Mouse (Mus musculus) forebrain, embryonic 12.5 days (tissue): ENCODE measurements around the gene Zc3h6. TPM values are rescaled to one million over a fixed set of nuclear protein-coding genes. Genes with fewer than 3 reads are reported as not detected.
"Not testable (repeated sequence)": the region's sequence is repeated elsewhere in the genome, so short reads cannot be mapped to it uniquely, and the experiment has no call there.

Experiments
- ATAC-seq: fragments of 200-750 bp; cut with Nextera tagmentation; 2 replicates; pipeline ENCODE4 v1.8.0; 2017; ENCODE audit warnings: moderate TSS enrichment; ENCODE audit not compliant: low FRiP score
- H3K27ac ChIP-seq: fragments of 300-500 bp; sonication (generic); 2 replicates; pipeline ENCODE4 v1.5.1; 2016; ENCODE audit warnings: mild to moderate bottlenecking
- H3K27me3 ChIP-seq: fragments of 300-500 bp; sonication (generic); 2 replicates; pipeline ENCODE4 v1.6.1; 2016; ENCODE audit warnings: mild to moderate bottlenecking
- H3K36me3 ChIP-seq: fragments of 300-500 bp; sonication (generic); replicated peaks from 2 replicates; pipeline ENCODE4 v1.6.1; 2016; ENCODE audit warnings: mild to moderate bottlenecking
- H3K4me1 ChIP-seq: fragments of 300-500 bp; sonication (generic); 2 replicates; pipeline ENCODE4 v1.6.1; 2016
- H3K4me2 ChIP-seq: fragments of 300-500 bp; sonication (generic); 2 replicates; pipeline ENCODE4 v1.6.1; 2016; ENCODE audit warnings: mild to moderate bottlenecking, moderate library complexity
- H3K4me3 ChIP-seq: fragments of 300-500 bp; sonication (generic); replicated peaks from 2 replicates; pipeline ENCODE4 v1.5.1; 2016; ENCODE audit warnings: mild to moderate bottlenecking
- H3K9ac ChIP-seq: fragments of 300-500 bp; sonication (generic); 2 replicates; pipeline ENCODE4 v1.6.1; 2016; ENCODE audit warnings: mild to moderate bottlenecking
- H3K9me3 ChIP-seq: fragments of 300-500 bp; sonication (generic); 2 replicates; pipeline ENCODE4 v1.6.1; 2016
- WGBS: fragments of 180-500 bp; shearing (Covaris S2); methylation state at CpG from one replicate; pipeline ENCODE4 v1.1.7; 2016; 5-methylcytosine and 5-hydroxymethylcytosine counted together
- polyA plus RNA-seq: library from polyadenylated mRNA; unstranded; fragments of >200 nt; fragmentation: Nextera tagmentation; extraction: Ambion mirVana; gene quantifications from 2 replicates; pipeline ENCODE4 v1.2.1, GENCODE M21; 2016

Zc3h6 gene
- polyA plus RNA-seq, 1 experiment from 2014 or later, result 4.5 TPM

DNA sequence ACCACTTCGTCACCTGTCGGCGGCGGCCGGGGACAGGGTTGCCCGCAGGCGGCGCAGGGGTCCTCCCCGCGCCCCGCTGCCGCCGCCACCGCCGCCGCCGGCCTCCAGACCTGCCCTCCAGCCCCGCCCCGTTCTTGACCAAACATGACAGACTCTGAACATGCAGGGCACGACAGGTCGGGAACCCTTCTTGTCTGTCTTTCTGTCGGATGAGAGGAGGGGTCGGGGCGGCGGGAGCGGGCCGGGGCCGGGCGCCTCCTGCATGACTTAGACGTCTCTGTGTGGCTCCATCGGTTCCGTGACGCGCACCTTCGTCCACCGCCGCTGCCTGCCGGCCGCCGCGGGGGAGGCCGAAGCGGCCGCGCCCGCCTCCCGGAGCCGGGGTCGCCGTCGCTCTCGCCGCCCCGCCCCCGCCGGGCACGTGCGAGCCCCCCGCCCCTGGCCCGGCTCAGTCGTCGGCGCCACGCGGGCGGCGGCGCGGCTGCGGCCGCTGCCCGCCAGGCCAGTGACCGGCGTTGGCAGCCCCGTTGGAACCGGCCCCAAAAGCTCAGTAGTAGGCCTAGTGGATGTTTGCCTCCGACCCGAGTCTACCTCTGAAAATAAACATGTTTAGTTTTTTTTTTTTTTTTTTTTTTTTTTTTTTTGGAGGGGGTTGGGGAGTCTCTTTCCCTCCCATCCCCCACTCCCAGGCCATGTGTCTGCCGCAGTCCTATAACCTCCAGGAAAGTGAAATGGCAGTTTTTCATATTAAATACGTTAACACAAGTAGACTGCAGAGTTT is 649 bp downstream of the Zc3h6 start, which contains the start of gene Gm10762:
TSS of gene Gm10762 (minus strand) at position 65 of the 781 bp plus-strand sequence.
- Histone ChIP-seq H3K36me3 (no peaks in the 10 kb centered on the region), H3K4me3 (peak within 1 kb of the TSS; percentile 85), H3K9ac (peak within 1 kb of the TSS; percentile 99), H3K4me2 (peak within 1 kb of the TSS; percentile 57), H3K9me3 (no peaks in the 10 kb centered on the region), H3K27me3 (no peaks in the 10 kb centered on the region), H3K4me1 (peaks cover 13% of the 10 kb centered on the region), H3K27ac (peak within 1 kb of the TSS; percentile 100)
- peak; percentile 82 for ATAC-seq
- WGBS, result under 1% methylated on average over 66 of the region's 80 CpGs

DNA sequence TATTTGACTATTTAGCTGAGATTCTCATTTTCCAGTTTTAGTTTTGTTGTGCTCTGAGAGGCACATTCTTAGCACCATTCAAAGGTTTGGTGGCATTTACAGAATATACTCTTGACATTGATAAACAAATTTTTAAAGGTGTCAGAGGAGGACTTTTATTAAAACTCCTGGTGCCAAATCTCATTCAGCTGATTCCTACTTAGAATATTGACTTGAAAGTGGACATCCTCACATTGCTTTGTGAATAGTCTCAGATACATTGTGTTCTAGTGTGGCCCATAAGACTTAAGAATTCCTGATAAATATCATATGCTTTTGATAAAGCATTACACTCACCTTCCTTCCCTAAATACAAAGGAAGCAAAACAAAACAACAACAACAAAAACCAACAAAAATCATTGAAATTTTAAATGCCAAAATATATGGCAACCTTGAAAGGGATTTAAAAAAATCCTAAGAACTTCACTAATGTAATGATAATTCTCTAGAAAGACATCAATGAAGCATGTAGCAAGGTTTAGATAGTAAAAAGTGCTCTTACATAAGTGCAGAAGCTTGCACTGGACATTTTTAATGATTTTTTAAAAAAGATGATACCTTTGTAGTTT is 1.4 kb downstream of the Zc3h6 start:
- Histone ChIP-seq H3K4me1 (peaks cover 13% of the 10 kb centered on the region), H3K27ac (peak overlapping the region; percentile 100), H3K9me3 (no peaks in the 10 kb centered on the region), H3K27me3 (no peaks in the 10 kb centered on the region), H3K9ac (no peak overlapping the region; the same call in 1 of the 2 replicates), H3K36me3 (no peaks in the 10 kb centered on the region), H3K4me3 (peak overlapping the region; percentile 85), H3K4me2 (peak overlapping the region; percentile 57)
- ATAC-seq, result no peak

- no peak overlapping the region for H3K4me2 ChIP-seq
- H3K27ac ChIP-seq, result no peak overlapping the region
- H3K36me3 ChIP-seq, result no peaks in the 10 kb centered on the region
- H3K27me3 ChIP-seq, result no peaks in the 10 kb centered on the region
- H3K9me3 ChIP-seq, result no peaks in the 10 kb centered on the region
- ATAC-seq, result no peak
- H3K4me1 ChIP-seq, result 0 out of 2 replicates have a peak, but pooled peaks cover 2% of the 10 kb centered on the region
- no peak overlapping the region for H3K9ac ChIP-seq
- H3K4me3 ChIP-seq, result no peak overlapping the region
Measured at GRCm38 (mm10) chr2:128972301-128972700, 5.1 kb downstream of the Zc3h6 start.

DNA sequence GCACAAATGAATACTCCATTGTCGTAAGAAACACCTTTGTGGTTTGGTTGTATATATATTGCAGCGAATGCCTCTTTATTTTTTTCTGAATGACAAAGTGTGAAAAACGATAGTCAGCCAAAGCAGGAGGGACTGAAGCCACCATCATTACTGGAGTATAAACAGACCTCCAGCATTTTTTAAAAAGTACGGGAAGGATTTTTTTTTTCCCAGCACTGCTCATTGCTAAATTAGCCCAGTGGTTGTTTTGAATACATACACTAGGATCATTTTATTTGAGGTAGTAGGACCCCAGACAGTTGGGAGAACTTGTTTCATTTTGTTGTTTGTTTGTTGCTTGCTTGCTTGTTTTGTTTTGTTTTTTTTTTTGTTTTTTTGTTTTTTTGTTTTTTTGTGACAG is 8.4 kb downstream of the Zc3h6 start:
- Histone ChIP-seq H3K4me1 (no peaks in the 10 kb centered on the region), H3K27ac (no peak overlapping the region)
- ATAC-seq, result no peak

DNA sequence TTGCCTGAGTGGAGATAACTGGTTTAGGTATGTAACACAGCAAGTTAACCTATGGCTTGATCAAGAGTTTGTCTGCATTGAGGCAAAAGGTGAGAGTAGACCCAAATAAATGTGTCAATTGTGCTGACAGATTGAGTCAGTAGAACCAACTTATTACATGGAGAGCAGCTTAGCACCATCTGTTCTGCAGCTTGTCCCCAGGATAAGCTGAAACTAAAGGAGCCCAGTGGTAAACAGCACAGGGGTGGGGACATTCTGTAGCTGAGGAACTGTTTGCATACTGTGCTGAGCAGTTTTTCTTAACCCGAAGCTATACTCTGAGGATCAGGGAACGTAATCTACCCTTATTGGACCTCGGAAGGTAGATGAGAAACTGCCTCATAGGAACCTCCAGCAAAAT is 17.5 kb downstream of the Zc3h6 start:
- no peak overlapping the region for H3K27ac ChIP-seq
- H3K9ac ChIP-seq, result no peak overlapping the region
- H3K4me1 ChIP-seq, result peaks cover 3% of the 10 kb centered on the region
- no peak overlapping the region for H3K4me3 ChIP-seq
- no peak for ATAC-seq
- H3K36me3 ChIP-seq, result no peaks in the 10 kb centered on the region
- no peaks in the 10 kb centered on the region for H3K27me3 ChIP-seq
- no peak overlapping the region for H3K4me2 ChIP-seq
- H3K9me3 ChIP-seq, result no peaks in the 10 kb centered on the region
- WGBS, result 89% methylated on average over 3 of the region's 3 CpGs

More for the DNA sequence above, 8.4 kb downstream of the Zc3h6 start:
- Histone ChIP-seq H3K36me3 (no peaks in the 10 kb centered on the region), H3K27me3 (no peaks in the 10 kb centered on the region), H3K4me3 (no peak overlapping the region), H3K9me3 (no peaks in the 10 kb centered on the region), H3K4me2 (no peak overlapping the region), H3K9ac (no peak overlapping the region)
- 80% methylated on average over 4 of the region's 4 CpGs for WGBS

- H3K36me3 ChIP-seq, result no peaks in the 10 kb centered on the region
- H3K27ac ChIP-seq, result no peak overlapping the region
- ATAC-seq, result no peak
- no peak overlapping the region for H3K4me3 ChIP-seq
- H3K4me1 ChIP-seq, result no peaks in the 10 kb centered on the region
- no peak overlapping the region for H3K9ac ChIP-seq
- no peaks in the 10 kb centered on the region for H3K9me3 ChIP-seq
- no peak overlapping the region for H3K4me2 ChIP-seq
- H3K27me3 ChIP-seq, result no peaks in the 10 kb centered on the region
Measured at GRCm38 (mm10) chr2:129004872-129005271, 37.7 kb downstream of the Zc3h6 start.

DNA sequence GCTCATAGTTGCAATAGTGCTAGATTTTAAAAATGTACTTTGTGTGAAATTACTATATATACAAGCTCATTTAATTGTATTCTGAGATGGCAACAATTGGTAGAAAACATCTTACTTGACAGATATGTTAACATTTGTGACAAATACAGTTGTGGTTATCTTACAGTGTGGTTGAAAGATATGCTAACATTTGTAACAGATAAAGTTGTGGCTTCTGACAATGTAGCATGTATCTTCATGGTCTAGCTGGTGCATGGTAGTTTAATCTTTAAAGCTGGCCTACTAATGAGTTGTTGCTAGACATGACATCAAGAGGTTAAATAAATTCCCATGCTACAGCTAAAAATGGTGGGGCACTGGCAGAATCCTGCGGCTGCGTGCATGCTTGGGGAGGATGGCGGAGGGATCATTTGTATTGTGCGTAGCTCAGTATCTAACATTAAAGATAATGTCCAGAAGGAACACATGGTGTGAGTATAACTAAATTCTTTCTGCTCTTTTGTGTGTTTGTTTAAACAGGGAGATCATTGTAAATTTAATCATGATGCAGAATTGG is 39.1 kb downstream of the Zc3h6 start:
- 75% methylated on average over 4 of the region's 4 CpGs for WGBS
- Histone ChIP-seq H3K27me3 (no peaks in the 10 kb centered on the region), H3K4me1 (no peaks in the 10 kb centered on the region), H3K36me3 (no peaks in the 10 kb centered on the region), H3K4me3 (no peak overlapping the region), H3K9ac (no peak overlapping the region), H3K27ac (no peak overlapping the region), H3K9me3 (no peaks in the 10 kb centered on the region), H3K4me2 (no peak overlapping the region)
- ATAC-seq, result no peak

- H3K9me3 ChIP-seq, H3K4me2 ChIP-seq, H3K27me3 ChIP-seq, ATAC-seq, H3K27ac ChIP-seq, H3K4me3 ChIP-seq, H3K36me3 ChIP-seq, H3K9ac ChIP-seq, H3K4me1 ChIP-seq: not testable (repeated sequence)
- WGBS, result 73% methylated on average over 2 of the region's 2 CpGs
Measured at GRCm38 (mm10) chr2:129008867-129009266, 41.7 kb downstream of the Zc3h6 start.

DNA sequence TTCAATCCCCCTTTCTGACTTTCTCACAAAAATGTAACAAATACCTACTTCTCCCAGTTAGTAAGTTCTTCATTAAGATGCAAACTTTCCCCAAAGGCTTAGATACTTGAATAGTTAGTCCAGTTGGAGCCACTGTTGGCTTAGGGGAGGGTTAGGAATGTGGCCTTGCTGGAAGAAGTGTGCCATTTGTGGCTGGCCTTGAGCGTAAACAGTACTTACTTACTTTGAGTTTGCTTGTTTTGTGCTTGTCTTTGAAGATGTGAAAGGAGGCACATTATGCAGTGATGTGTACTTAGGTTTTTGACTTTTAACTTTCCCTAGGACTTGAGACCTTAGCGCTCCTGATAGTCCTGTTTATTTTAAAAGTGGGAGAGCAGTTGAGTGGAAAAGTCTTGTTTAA is 52.9 kb downstream of the Zc3h6 start:
- ATAC-seq, result no peak
- Histone ChIP-seq H3K9me3 (no peaks in the 10 kb centered on the region), H3K9ac (no peak overlapping the region), H3K4me3 (no peak overlapping the region), H3K27me3 (no peaks in the 10 kb centered on the region), H3K4me2 (no peak overlapping the region), H3K36me3 (peaks cover 7% of the 10 kb centered on the region; the same call in 1 of the 2 replicates), H3K4me1 (no peaks in the 10 kb centered on the region), H3K27ac (no peak overlapping the region)
- WGBS, result 92% methylated on average over 2 of the region's 2 CpGs

DNA sequence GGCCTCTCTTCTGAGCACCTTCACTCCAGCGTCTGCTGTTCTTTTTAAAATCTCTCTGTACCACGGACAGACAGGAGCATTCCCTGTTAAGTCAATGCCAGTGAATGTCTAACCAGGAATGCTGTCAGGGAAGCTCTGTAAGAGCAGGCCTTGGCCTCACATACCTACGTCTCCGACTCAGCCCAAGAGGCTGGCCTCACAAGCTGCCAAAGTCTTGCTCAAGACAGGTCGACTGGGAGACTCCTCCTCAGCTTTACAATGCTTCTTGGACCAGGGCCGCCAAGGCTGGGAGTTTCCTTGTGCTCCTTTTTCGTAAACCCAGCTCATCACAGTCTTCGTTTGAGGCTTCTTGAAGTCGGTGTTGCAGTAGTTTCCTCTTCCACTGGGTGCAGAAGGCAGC is 57.6 kb downstream of the Zc3h6 start:
- no peaks in the 10 kb centered on the region for H3K9me3 ChIP-seq
- no peak for ATAC-seq
- H3K4me3 ChIP-seq, result no peak overlapping the region
- H3K36me3 ChIP-seq, result no peaks in the 10 kb centered on the region
- H3K4me1 ChIP-seq, result no peaks in the 10 kb centered on the region
- H3K4me2 ChIP-seq, result no peak overlapping the region
- WGBS, result 84% methylated on average over 9 of the region's 9 CpGs
- no peak overlapping the region for H3K27ac ChIP-seq
- no peaks in the 10 kb centered on the region for H3K27me3 ChIP-seq
- H3K9ac ChIP-seq, result no peak overlapping the region

GRCm38 (mm10) chr2:129035381-129035780 is 68.2 kb downstream of the Zc3h6 start:
- Histone ChIP-seq H3K27me3 (peaks cover 32% of the 10 kb centered on the region), H3K4me1 (peaks cover 13% of the 10 kb centered on the region), H3K9me3 (no peaks in the 10 kb centered on the region), H3K4me3 (no peak overlapping the region), H3K36me3 (no peaks in the 10 kb centered on the region), H3K27ac (no peak overlapping the region), H3K4me2 (no peak overlapping the region), H3K9ac (no peak overlapping the region)
- no peak for ATAC-seq
- 87% methylated on average over 5 of the region's 5 CpGs for WGBS

DNA sequence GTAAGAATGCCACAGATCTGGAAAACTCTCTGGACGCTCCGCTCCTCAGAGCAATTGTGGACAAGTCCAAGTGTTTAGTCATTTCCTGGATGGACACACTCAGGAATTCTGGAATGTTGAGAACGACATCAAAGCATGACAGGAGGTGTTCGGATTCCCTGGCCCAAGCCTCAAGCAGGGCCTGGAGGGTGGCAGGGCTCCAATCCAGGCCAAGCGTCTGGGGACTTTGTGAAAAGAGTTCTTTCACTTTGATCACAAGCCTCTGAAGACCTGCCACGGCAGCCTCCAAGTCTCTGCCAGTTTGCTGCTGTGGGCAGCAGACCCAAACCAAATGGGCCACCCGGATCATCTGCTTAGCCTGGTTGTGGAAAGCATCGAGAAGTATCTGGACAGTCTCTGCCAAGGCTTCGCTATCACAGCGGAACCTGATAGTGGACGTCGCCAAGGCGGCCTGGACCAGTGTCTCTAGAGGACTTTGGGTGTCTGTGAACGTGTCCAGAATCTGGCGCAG is 71.3 kb downstream of the Zc3h6 start:
- Histone ChIP-seq H3K27me3 (peaks cover 37% of the 10 kb centered on the region), H3K4me2 (peak overlapping the region; percentile 88), H3K4me3 (peak overlapping the region; percentile 48), H3K27ac (no peak overlapping the region), H3K9me3 (no peaks in the 10 kb centered on the region), H3K36me3 (no peaks in the 10 kb centered on the region), H3K4me1 (peaks cover 13% of the 10 kb centered on the region), H3K9ac (peak overlapping the region; percentile 56)
- 33% methylated on average over 15 of the region's 15 CpGs for WGBS
- ATAC-seq, result no peak
